Mouse (Mus musculus): Measurements from ENCODE around the gene Cyp2u1. TPM values are rescaled to one million over a fixed set of nuclear protein-coding genes. Genes with fewer than 3 reads are reported as not detected.
A peak's percentile ranks its signal among the peaks of the same experiment; 100 is the strongest.

Cyp2u1 gene
- total RNA-seq, 2 experiments from 2014 or later = 28.7 to 29.2 TPM

- intact Hi-C loops (cut with DNase I) = no loop called here
- no peak for DNase-seq
Observed at GRCm38 (mm10) chr3:131260418-131260817, 42.6 kb downstream of the Cyp2u1 start.

GRCm38 (mm10) chr3:131259392-131259965 lies 43.5 kb downstream of the Cyp2u1 start:
- no peak for DNase-seq
- intact Hi-C loops (cut with DNase I) = no loop called here

DNA sequence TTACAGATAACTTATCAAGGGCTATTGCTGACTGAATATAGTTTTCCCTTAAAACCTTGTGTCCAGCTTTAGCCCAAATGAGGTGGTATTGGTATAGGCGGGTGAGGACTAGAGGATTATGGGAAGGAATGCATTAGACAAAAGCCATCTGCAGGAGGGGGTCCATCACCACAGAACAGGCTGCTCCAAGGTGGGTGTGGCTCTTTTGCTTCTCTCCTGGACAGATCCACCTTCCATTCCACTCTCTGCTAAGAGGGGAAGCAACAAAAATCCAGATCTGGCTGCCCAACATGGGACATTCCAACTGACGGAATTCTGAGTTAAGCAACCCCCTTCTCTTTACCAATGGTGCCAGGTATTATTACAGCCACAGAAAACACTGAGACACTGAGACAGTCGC lies 44.1 kb downstream of the Cyp2u1 start:
- intact Hi-C loops (cut with DNase I) = no loop called here
- no peak for DNase-seq

DNA sequence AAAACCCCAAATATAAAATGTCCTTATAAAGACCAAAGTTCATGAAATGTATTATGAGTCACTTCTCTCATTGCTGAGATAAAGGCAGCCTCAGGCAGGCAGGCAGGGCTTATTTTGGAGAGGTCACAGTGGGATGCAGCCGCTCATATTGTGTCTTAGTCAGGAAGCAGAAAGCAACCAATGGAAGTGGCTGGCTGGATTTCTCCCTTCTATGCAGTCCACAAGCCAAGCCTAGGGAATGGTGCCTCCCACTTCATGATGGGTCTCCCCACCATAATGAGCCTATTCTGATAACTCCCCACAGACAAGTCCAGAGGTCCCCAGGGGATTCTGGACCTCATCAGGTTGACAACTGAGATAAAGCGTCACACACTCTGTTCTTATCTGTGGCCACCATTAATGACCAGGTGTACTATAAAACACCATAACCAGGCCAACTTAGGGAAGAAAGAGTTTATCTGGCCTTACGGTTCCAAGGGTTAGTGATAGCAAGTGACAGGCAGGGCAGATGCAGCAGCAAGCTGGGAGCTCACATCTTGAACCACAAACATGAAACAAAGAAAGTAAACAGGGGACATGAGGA lies 47.5 kb downstream of the Cyp2u1 start:
- DNase-seq = no peak
- intact Hi-C loops (cut with DNase I) = no loop called here

DNA sequence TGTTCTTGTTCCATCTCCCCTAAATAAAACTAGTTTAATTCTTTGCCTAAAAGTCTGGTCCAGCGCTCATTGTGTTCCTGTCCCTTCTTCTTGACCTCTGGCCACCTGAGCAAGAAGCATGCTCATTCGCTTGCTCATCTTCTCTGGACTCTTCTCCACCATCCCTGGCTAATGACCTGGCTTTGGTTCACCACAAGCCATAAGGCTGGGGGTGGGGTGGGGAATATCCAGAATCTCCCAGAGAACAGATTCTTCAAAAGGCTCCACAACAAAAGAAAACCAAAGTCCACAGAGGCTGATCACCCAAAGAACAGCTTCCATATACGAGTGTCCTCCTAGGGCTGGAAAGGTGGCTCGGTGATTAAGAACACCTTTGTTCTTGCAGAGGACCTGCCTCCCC lies 48.0 kb downstream of the Cyp2u1 start:
- intact Hi-C loops (cut with DNase I) = no loop called here
- no peak for DNase-seq

- intact Hi-C loops (cut with DNase I) = no loop called here
- DNase-seq = no peak
Observed at GRCm38 (mm10) chr3:131251601-131252000, 51.4 kb downstream of the Cyp2u1 start.

GRCm38 (mm10) chr3:131250978-131251377 lies 52.0 kb downstream of the Cyp2u1 start:
- peak; percentile 26 to 28 for DNase-seq
- intact Hi-C loops (cut with DNase I) = no loop called here

- no peak for DNase-seq
- intact Hi-C loops (cut with DNase I) = no loop called here
Observed at GRCm38 (mm10) chr3:131250283-131250682, 52.7 kb downstream of the Cyp2u1 start.

DNA sequence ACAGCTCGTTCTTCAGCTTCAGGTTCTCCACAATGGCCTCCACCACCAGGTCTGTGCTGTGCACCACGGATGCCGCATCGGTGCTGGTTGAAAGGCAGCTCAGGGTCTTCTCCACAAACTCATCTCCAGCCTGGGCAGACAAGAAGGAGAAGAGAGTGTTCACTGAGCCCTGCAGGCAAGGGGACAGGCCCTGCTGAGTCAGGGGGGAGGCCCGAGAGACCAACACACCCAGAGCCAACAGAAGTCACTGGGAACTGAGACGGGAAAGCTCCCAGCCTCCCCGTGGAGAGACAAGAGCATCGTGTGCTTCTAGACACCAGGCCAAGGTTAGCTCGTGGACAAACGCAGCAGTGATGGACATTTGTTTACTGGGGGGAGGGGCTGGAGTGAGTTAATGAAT lies 54.6 kb downstream of the Cyp2u1 start:
- no peak for DNase-seq
- intact Hi-C loops (cut with DNase I) = no loop called here

DNA sequence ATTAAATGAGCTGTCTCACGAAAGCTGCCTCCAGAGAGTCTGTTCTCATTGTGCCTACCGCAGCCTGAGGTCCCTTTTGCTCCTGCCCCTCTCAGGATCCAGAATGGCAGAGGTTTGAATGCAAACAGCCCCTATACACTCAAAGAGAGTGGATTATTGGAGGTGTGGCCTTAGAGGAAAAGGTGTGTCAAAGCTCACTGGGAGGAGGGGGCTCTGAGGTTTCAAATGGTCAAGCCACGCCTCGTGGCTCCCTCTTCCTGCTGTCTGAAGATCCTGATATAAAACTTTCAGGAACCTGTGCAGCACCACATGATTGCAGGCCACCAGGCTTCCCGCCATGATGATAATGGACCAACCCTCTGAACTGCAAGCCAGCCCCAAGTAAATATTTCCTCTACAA lies 55.2 kb downstream of the Cyp2u1 start:
- intact Hi-C loops (cut with DNase I) = loop anchor here (2.0 kb wide), 1 partner anchor 23 kb away; no protein-coding TSS in a partner anchor

GRCm38 (mm10) chr3:131247447-131247846 lies 55.6 kb downstream of the Cyp2u1 start:
- DNase-seq = no peak
- intact Hi-C loops (cut with DNase I) = loop anchor here (2.0 kb wide), 1 partner anchor 23 kb away; no protein-coding TSS in a partner anchor

More for the DNA sequence above, 55.2 kb downstream of the Cyp2u1 start:
- no peak for DNase-seq

- intact Hi-C loops (cut with DNase I) = loop anchor here (2.0 kb wide), 1 partner anchor 24 kb away; no protein-coding TSS in a partner anchor
- peak in 1 of 2 experiments; percentile 64 for DNase-seq
Observed at GRCm38 (mm10) chr3:131246579-131247046, 56.4 kb downstream of the Cyp2u1 start.

DNA sequence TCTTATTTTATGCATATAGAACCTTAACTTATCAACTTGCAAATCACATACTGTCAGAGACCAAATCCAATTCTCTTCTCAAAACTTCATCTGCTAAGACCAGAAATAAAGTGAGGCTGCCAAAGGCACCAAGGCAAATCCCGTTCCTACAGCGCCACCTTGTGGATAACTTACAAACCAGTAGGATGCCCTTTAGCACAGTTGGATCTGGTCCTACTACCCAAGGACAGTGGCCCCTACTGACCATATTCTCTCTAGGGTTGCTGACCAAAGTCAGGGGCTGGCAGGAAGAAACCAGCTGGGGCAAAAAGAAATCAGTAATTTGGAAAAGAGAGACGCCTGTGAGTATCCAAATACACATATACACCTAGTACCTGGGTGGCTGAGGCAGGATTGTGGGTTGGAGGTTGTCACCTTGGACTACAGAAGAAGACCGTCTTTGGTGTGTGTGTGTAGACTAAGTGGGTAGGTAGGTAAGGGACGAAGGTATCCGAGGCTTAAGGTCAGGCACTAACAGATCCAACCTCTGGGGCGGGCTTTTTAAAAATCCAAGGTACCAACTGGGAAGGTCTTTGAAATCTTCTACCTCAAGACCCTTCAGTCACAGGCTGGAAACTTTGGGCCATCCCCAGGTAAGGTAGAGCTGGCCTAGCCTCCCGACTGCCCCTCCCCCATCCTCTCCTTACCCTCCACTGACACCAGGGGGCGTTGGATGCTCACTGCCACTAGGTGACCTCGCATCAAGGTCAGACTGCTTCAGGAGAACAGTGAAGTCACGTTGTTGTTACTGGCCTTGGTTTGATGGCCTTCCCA lies 57.1 kb downstream of the Cyp2u1 start:
- DNase-seq = peak; percentile 83 to 91
- intact Hi-C loops (cut with DNase I) = loop anchor here (2.0 kb wide), 2 partner anchors 25 to 531 kb away; no protein-coding TSS in a partner anchor

Other genes starting within 250 kb of the Cyp2u1 start
- gene Lef1, start 192.8 kb downstream of the Cyp2u1 start, total RNA-seq (2021) = 1 to 10 TPM in 1 of 2 experiments, under 1 TPM in 1; 0.60 to 1.1 TPM
- 100 to 1,000 TPM; 573 to 586 TPM for gene Hadh, start 31.1 kb downstream of the Cyp2u1 start, total RNA-seq (2021)
- gene Sgms2, start 188.2 kb upstream of the Cyp2u1 start, total RNA-seq (2021) = 1 to 10 TPM; 4.3 to 6.2 TPM

Data from heart, postnatal 10 days (tissue).